Mouse (Mus musculus) thymus, adult 2 months (tissue): ENCODE results near the gene Mzt1.

Source experiments
- CTCF ChIP-seq: fragments of 200-500 bp; IDR thresholded peaks from 2 replicates; pipeline ENCODE4 v1.5.1; 2012; ENCODE audit warnings: mild to moderate bottlenecking, control low read depth, low read length, moderate library complexity, borderline replicate concordance; ENCODE audit not compliant: control insufficient read depth, poor library complexity, insufficient read depth; ENCODE audit errors: extremely low read depth
- POLR2A ChIP-seq: fragments of 200-500 bp; IDR thresholded peaks from 2 replicates; pipeline ENCODE4 v1.6.1; 2012; ENCODE audit warnings: mild to moderate bottlenecking, low read length, control low read depth, moderate library complexity; ENCODE audit not compliant: control insufficient read depth, poor library complexity, insufficient read depth; ENCODE audit errors: extremely low read depth

DNA sequence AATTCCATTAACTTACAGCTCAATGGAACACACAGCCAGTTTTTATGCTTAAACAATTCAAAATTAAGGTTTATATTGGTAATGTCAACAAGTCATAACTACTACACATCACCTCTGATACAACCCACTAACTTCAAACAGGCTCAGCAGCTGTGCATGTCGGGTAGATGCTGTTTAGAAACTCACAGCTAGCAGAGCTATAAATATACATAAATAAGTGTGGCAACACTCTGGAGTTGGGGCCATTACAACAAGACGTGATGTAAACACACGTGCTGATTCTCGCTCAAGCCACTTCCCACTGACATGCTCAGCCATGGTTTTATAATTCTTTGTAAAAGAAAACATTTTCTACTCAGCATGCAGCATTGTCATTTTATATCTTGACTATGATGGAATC is 9.9 kb downstream of the Mzt1 start:
- no peak for TF ChIP-seq CTCF
- TF ChIP-seq POLR2A = no peak
